Mouse (Mus musculus) CH12.LX (cell line): ENCODE measurements around the gene Ep400. TPM values are rescaled to one million over a fixed set of nuclear protein-coding genes. Genes with fewer than 3 reads are reported as not detected.

Experiments used
- DNase-seq: peaks from one replicate; pipeline ENCODE4 v3.0.0-alpha.2; 2013; ENCODE audit errors: extremely low read depth
- H3K27ac ChIP-seq: 2 replicates; pipeline ENCODE4 v1.5.1; 2012; ENCODE audit warnings: low read depth, mild to moderate bottlenecking, control low read depth, moderate library complexity; ENCODE audit not compliant: insufficient read depth
- H3K27me3 ChIP-seq: replicated peaks from 2 replicates; pipeline ENCODE3; 2012; ENCODE audit warnings: inconsistent platforms
- H3K36me3 ChIP-seq, 2 experiments: replicated peaks in 1 of 2; 2 replicates each; pipeline versions ENCODE3 to v1.6.1; 2012; ENCODE audit warnings: inconsistent platforms in 1 of 2, low read length in 1 of 2, mild to moderate bottlenecking in 1 of 2, mixed read lengths in 1 of 2, moderate library complexity in 1 of 2; ENCODE audit not compliant: control insufficient read depth in 1 of 2, insufficient read depth in 1 of 2
- H3K4me1 ChIP-seq, 2 experiments: 2 replicates each; pipeline ENCODE4 v1.6.1; 2012; ENCODE audit warnings: inconsistent platforms in 1 of 2, moderate library complexity in 1 of 2; ENCODE audit not compliant: insufficient read depth in 2 of 2, control insufficient read depth in 1 of 2
- H3K4me2 ChIP-seq: 2 replicates; pipeline ENCODE4 v1.6.1; 2012; ENCODE audit warnings: low read depth, mild to moderate bottlenecking, control low read depth; ENCODE audit not compliant: poor library complexity, insufficient read depth, severe bottlenecking
- H3K4me3 ChIP-seq, 3 experiments: fragments of 150-350 bp in 1 of 3; sonication (generic) in 1 of 3; replicated peaks in 1 of 3; 2 replicates each; pipeline versions ENCODE3 to v1.5.1; 2011 to 2012; ENCODE audit warnings: low read depth in 2 of 3, low read length in 2 of 3, mild to moderate bottlenecking in 2 of 3, moderate library complexity in 2 of 3, control low read depth in 1 of 3, improper control_type of control experiment in 1 of 3, inconsistent platforms in 1 of 3, mixed read lengths in 1 of 3; ENCODE audit not compliant: poor library complexity in 1 of 3
- H3K79me2 ChIP-seq: replicated peaks from 2 replicates; pipeline ENCODE4 v1.6.1; 2012; ENCODE audit warnings: mild to moderate bottlenecking, moderate library complexity; ENCODE audit not compliant: control insufficient read depth, poor library complexity, insufficient read depth, severe bottlenecking; ENCODE audit errors: extremely low read depth
- H3K9ac ChIP-seq: 2 replicates; pipeline ENCODE4 v1.6.1; 2012; ENCODE audit warnings: low read depth, mild to moderate bottlenecking, control low read depth, moderate library complexity; ENCODE audit not compliant: insufficient read depth
- H3K9me3 ChIP-seq: replicated peaks from 2 replicates; pipeline ENCODE3; 2012; ENCODE audit warnings: low read length, inconsistent platforms, mixed read lengths
- BHLHE40 ChIP-seq: IDR thresholded peaks from 2 replicates; pipeline ENCODE4 v1.6.1; 2011; ENCODE audit warnings: mild to moderate bottlenecking, low read depth, low read length, improper control_type of control experiment
- CHD1 ChIP-seq: IDR thresholded peaks from 2 replicates; pipeline ENCODE4 v1.6.1; 2012; ENCODE audit warnings: low read depth, low read length, improper control_type of control experiment, inconsistent platforms
- E2F4 ChIP-seq: IDR thresholded peaks from 2 replicates; pipeline ENCODE4 v1.6.1; 2011; ENCODE audit warnings: low read depth, low read length, improper control_type of control experiment; ENCODE audit not compliant: insufficient replicate concordance
- EP300 ChIP-seq: IDR thresholded peaks from 2 replicates; pipeline ENCODE4 v1.6.1; 2011; ENCODE audit warnings: low read length, improper control_type of control experiment
- ETS1 ChIP-seq: conservative IDR thresholded peaks from 2 replicates; pipeline ENCODE4 v1.6.1; 2012; ENCODE audit warnings: low read depth, mild to moderate bottlenecking, inconsistent platforms, low read length, improper control_type of control experiment, moderate library complexity
- HCFC1 ChIP-seq: IDR thresholded peaks from 2 replicates; pipeline ENCODE4 v1.6.1; 2012; ENCODE audit warnings: low read depth, mild to moderate bottlenecking, inconsistent platforms, low read length, improper control_type of control experiment
- IRF4 ChIP-seq: IDR thresholded peaks from 2 replicates; pipeline ENCODE4 v1.6.1; 2014; ENCODE audit warnings: low read depth, mild to moderate bottlenecking, inconsistent platforms, low read length, improper control_type of control experiment
- JUN ChIP-seq: IDR thresholded peaks from 2 replicates; pipeline ENCODE4 v1.6.1; 2011; ENCODE audit warnings: low read depth, mild to moderate bottlenecking, low read length, improper control_type of control experiment, moderate library complexity; ENCODE audit not compliant: insufficient read depth
- MAX ChIP-seq: IDR thresholded peaks from 2 replicates; pipeline ENCODE4 v1.6.1; 2011; ENCODE audit warnings: low read length, improper control_type of control experiment
- NRF1 ChIP-seq: IDR thresholded peaks from 2 replicates; pipeline ENCODE4 v1.6.1; 2014; ENCODE audit warnings: low read depth, mild to moderate bottlenecking, inconsistent platforms, low read length, improper control_type of control experiment, moderate library complexity
- PAX5 ChIP-seq: IDR thresholded peaks from 2 replicates; pipeline ENCODE4 v1.6.1; 2012; ENCODE audit warnings: low read length, inconsistent platforms, mixed read lengths
- POLR2A ChIP-seq: IDR thresholded peaks from 2 replicates; pipeline ENCODE4 v1.6.1; 2011; ENCODE audit warnings: low read depth, mild to moderate bottlenecking, improper control_type of control experiment, low read length
- RAD21 ChIP-seq: IDR thresholded peaks from 2 replicates; pipeline ENCODE4 v1.6.1; 2011; ENCODE audit warnings: low read depth, mild to moderate bottlenecking, low read length, improper control_type of control experiment, moderate library complexity
- RCOR1 ChIP-seq: conservative IDR thresholded peaks from 2 replicates; pipeline ENCODE4 v1.6.1; 2012; ENCODE audit warnings: low read depth, mild to moderate bottlenecking, inconsistent platforms, low read length, improper control_type of control experiment
- SIN3A ChIP-seq: IDR thresholded peaks from 2 replicates; pipeline ENCODE4 v1.6.1; 2012; ENCODE audit warnings: low read length, improper control_type of control experiment, inconsistent platforms
- SMC3 ChIP-seq: IDR thresholded peaks from 2 replicates; pipeline ENCODE4 v1.6.1; 2011; ENCODE audit warnings: low read depth, low read length, improper control_type of control experiment
- TBP ChIP-seq: conservative IDR thresholded peaks from 2 replicates; pipeline ENCODE4 v1.6.1; 2011; ENCODE audit warnings: low read depth, low read length, improper control_type of control experiment
- TCF12 ChIP-seq: IDR thresholded peaks from 2 replicates; pipeline ENCODE4 v1.6.1; 2014; ENCODE audit warnings: low read depth, mild to moderate bottlenecking, inconsistent platforms, low read length, improper control_type of control experiment
- UBTF ChIP-seq: IDR thresholded peaks from 2 replicates; pipeline ENCODE4 v1.6.1; 2012; ENCODE audit warnings: low read depth, mild to moderate bottlenecking, inconsistent platforms, low read length, improper control_type of control experiment, moderate library complexity
- USF2 ChIP-seq: conservative IDR thresholded peaks from 2 replicates; pipeline ENCODE4 v1.6.1; 2011; ENCODE audit warnings: low read depth, low read length, improper control_type of control experiment
- ZC3H11A ChIP-seq: IDR thresholded peaks from 2 replicates; pipeline ENCODE4 v1.6.1; 2012; ENCODE audit warnings: low read depth, mild to moderate bottlenecking, inconsistent platforms, low read length, improper control_type of control experiment
- ZNF384 ChIP-seq: IDR thresholded peaks from 2 replicates; pipeline ENCODE4 v1.6.1; 2012; ENCODE audit warnings: low read depth, low read length, improper control_type of control experiment, inconsistent platforms
- dilution Hi-C: fragments of 300-500 bp; cut with MboI; formaldehyde crosslinking; loops from 2 replicates; pipeline ENCODE4 v1.14.3; 2020; ENCODE audit warnings: low sequenced_read_pairs; ENCODE audit not compliant: extremely low pct_unique_long_range_greater_than_20kb, extremely low pct_ligation_motif_present
- in situ Hi-C: fragments of 300-500 bp; cut with MboI; formaldehyde crosslinking; loops from 3 replicates; pipeline ENCODE4 v1.14.3; 2019; ENCODE audit warnings: low sequenced_read_pairs, low pct_ligation_motif_present, low pct_unique_long_range_greater_than_20kb, mixed read lengths
- polyA plus RNA-seq: library from polyadenylated mRNA; unstranded; fragments of >175 nt; gene quantifications from 2 replicates; pipeline ENCODE4 v1.2.1, GENCODE M21; 2012; ENCODE audit warnings: low read depth; ENCODE audit not compliant: insufficient read length
- total RNA-seq, 2 experiments: library from RNA; depleted of rRNA; stranded (reverse); fragments of 300-350 nt in 1 of 2; fragments of >200 nt in 1 of 2; gene quantifications; 2 replicates each; pipeline ENCODE4 v1.2.3; 2012 to 2014

Ep400 gene
- total and polyA plus RNA-seq, 3 experiments = 12.1 to 55.8 (median 28.6) TPM

DNA sequence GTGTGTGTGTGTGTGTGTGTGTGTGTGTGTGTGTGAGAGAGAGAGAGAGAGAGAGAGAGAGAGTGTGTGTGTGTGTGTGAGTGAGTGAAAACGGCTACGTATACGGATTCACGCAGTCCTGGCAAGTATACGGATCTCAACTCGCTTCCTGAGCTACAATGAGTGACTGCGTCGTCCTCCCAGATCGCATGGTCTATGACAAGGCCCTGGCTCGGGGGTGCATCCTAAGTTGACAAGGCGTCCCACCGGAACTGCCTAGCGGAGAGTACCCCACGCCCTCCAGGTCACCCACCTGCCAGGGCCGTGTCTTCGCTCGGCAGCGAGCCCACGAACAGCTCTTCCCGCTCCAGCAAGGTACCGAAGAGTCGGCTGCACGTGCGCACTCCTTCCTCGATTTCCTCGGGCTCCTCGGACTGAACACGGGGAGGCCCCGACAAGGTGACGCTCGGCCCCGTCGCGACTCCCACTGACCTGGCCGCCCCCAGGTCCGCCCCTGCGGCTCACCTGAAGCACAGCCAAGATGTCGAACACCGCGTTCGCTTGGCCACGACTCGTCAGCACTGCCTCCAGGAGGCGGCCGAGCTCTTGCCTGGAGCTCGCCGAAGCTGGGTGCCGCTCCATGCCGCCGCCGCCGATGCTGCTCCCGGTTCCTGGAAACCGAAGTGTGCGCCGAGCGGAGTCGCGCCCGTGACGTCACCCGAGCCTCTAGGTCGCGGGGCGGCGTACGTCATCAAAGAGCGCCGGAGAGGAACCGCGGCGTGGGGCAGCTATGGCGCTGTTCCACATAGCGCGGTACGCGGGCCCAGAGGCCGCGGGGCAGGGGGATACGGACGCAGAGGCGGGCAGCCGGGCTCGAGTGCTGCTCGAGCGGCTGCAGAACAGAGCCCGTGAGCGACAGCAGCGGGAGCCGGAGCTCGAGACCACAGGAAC is 117.5 kb downstream of the Ep400 start, which contains the start of the genes Noc4l and Ddx51 (continued):
- no peak for TF ChIP-seq ZC3H11A
- no peak for TF ChIP-seq SMC3
- TF ChIP-seq RAD21 = no peak; the same call in 1 of the 2 replicates
- TF ChIP-seq UBTF = no peak
- peak; percentile 93 for TF ChIP-seq POLR2A
- TF ChIP-seq CHD1 = no peak
- peak; percentile 57 for TF ChIP-seq NRF1
- TF ChIP-seq E2F4 = no peak
- TF ChIP-seq IRF4 = peak; percentile 87
- no peak for TF ChIP-seq JUN
- TF ChIP-seq ETS1 = 0 out of 2 replicates have a peak, but pooled peaks have one; percentile 10
- TF ChIP-seq ZNF384 = no peak
- 0 out of 2 replicates have a peak, but pooled peaks have one; percentile 36 for TF ChIP-seq RCOR1
- peak; percentile 93 for TF ChIP-seq HCFC1
- TF ChIP-seq TBP = 0 out of 2 replicates have a peak, but pooled peaks have one; percentile 38
- peak; percentile 98 for TF ChIP-seq SIN3A
- peak; percentile 85 for TF ChIP-seq MAX
- no peak for TF ChIP-seq EP300
- TF ChIP-seq PAX5 = no peak
- TF ChIP-seq TCF12 = peak; percentile 86
- TF ChIP-seq USF2 = no peak

DNA sequence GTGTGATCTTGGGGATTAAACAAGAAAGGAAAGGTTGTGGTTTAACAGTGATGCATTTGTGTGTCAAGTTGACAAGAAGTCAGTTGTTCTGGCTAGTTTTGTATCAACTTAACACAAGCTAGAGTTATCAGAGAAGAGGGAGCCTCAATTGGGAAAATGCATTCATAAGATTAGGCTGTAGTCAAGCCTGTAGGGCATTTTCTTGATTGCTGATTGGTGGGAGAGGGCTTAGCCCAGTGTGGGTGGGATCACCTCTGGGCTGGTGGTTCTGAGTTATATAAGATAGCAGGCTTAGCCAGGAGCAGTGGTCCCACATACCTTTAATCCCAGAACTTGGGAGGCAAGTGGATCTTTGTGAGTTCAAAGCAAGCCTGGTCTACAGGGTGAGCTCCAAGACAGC is 124.1 kb downstream of the Ep400 start:
- no peak for DNase-seq
- TF ChIP-seq POLR2A = 0 out of 2 replicates have a peak, but pooled peaks have one; percentile 21
- no peak for TF ChIP-seq BHLHE40
- TF ChIP-seq, all 38 proteins: peak for 1
- in situ Hi-C loops (no loop called here), dilution Hi-C loops (no loop called here)
- Histone ChIP-seq H3K4me2 (no peak overlapping the region), H3K27ac (no peak overlapping the region), H3K4me3 (no peak overlapping the region), H3K79me2 (no peaks in the 10 kb centered on the region), H3K9me3 (peaks cover 2% of the 10 kb centered on the region), H3K4me1 (peaks cover 0 to 23% of the 10 kb centered on the region in 2 experiments; a peak in 2 of 4 replicates), H3K9ac (no peak overlapping the region), H3K27me3 (no peaks in the 10 kb centered on the region), H3K36me3 (peaks cover 52 to 68% of the 10 kb centered on the region in 2 experiments)
